Mouse (Mus musculus) liver, embryonic 12.5 days (tissue): Measurements from ENCODE around the gene Prox1. TPM values are rescaled to one million over a fixed set of nuclear protein-coding genes. Genes with fewer than 3 reads are reported as not detected.
A peak's percentile ranks its signal among the peaks of the same experiment; 100 is the strongest.

Experiments
- ATAC-seq: fragments of 200-750 bp; cut with Nextera tagmentation; 2 replicates; pipeline ENCODE4 v1.8.0; 2017; ENCODE audit warnings: moderate number of reproducible peaks, mild to moderate bottlenecking, moderate library complexity
- H3K27ac ChIP-seq: fragments of 300-500 bp; sonication (generic); 2 replicates; pipeline ENCODE4 v1.5.1; 2016; ENCODE audit warnings: mild to moderate bottlenecking
- H3K27me3 ChIP-seq: fragments of 300-500 bp; sonication (generic); replicated peaks from 2 replicates; pipeline ENCODE4 v1.6.1; 2016; ENCODE audit warnings: mild to moderate bottlenecking, moderate library complexity
- H3K36me3 ChIP-seq: fragments of 300-500 bp; sonication (generic); 2 replicates; pipeline ENCODE4 v1.6.1; 2016; ENCODE audit warnings: mild to moderate bottlenecking, moderate library complexity
- H3K4me1 ChIP-seq: fragments of 300-500 bp; sonication (generic); 2 replicates; pipeline ENCODE4 v1.6.1; 2016
- H3K4me2 ChIP-seq: fragments of 300-500 bp; sonication (generic); 2 replicates; pipeline ENCODE4 v1.6.1; 2016; ENCODE audit warnings: mild to moderate bottlenecking, moderate library complexity
- H3K4me3 ChIP-seq: fragments of 300-500 bp; sonication (generic); 2 replicates; pipeline ENCODE4 v1.5.1; 2016; ENCODE audit warnings: mild to moderate bottlenecking, moderate library complexity
- H3K9ac ChIP-seq: fragments of 300-500 bp; sonication (generic); 2 replicates; pipeline ENCODE4 v1.6.1; 2016; ENCODE audit warnings: mild to moderate bottlenecking, moderate library complexity
- H3K9me3 ChIP-seq: fragments of 300-500 bp; sonication (generic); replicated peaks from 2 replicates; pipeline ENCODE4 v1.6.1; 2016; ENCODE audit warnings: mild to moderate bottlenecking, moderate library complexity
- WGBS: fragments of 180-500 bp; shearing (Covaris S2); methylation state at CpG from one replicate; pipeline ENCODE4 v1.1.7; 2016; ENCODE audit not compliant: insufficient replicate concordance; 5-methylcytosine and 5-hydroxymethylcytosine counted together
- polyA plus RNA-seq: library from polyadenylated mRNA; unstranded; fragments of >200 nt; fragmentation: Nextera tagmentation; extraction: Ambion mirVana; gene quantifications from 2 replicates; pipeline ENCODE4 v1.2.1, GENCODE M21; 2016

The Prox1 gene
- polyA plus RNA-seq, 1 experiment from 2014 or later: 7.6 TPM

DNA sequence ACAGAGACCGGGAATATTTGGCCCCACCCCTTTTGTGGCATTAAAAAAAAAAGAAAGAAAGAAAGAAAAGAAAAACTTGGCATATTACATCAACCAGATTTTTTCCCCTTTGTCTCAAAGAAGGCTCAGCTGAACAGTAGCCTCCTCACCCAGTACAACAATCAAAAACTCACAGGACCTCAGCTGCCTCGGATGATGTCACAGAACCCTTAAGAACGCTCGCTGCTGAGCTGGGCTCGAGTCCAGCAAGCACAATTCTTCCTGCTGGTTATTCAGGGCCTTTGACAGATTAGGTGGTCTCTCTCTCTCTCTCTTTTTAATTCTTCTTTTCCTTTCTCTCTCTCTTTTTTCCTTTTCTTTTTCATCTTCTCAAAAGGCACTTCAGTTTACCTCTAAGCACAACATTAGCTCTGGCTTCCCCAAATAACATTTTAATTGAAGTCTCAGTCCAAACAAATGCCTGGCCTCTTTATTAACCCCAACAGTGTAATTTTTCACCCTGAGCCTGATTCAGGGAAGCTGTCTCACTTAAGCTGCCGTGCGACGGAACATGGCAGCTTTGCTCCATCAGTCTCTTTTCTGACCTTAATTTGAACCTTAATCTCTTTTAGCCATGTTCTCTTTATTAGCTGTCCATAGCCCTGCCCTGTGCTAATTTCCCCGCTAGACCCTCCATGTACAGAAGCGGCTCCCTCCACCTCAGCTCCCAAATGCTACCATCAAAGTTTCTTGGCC, 19.9 kb upstream of the Prox1 start:
- H3K36me3 ChIP-seq: no peaks in the 10 kb centered on the region

DNA sequence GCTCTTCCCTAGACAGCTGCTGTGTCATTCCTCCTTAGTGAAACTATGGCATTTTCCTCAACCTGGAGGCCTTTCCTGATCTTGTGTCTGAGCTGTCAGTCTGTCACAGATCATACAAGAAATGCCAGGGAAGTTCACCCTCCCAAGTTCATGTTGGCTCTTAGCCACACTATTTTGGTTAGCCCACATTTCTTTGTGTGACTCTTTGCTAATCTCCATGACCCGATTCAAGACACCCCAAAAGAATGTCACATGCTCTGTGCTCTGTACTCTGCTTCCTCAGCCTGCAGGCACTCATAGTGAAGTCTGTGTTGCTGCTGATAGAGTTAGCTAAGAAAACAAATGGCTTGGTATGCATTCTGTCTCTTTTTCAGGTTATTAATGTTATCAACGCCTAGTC, 18.6 kb upstream of the Prox1 start:
- H3K4me2 ChIP-seq: no peak overlapping the region
- no peaks in the 10 kb centered on the region for H3K27me3 ChIP-seq
- no peak overlapping the region for H3K9ac ChIP-seq
- no peaks in the 10 kb centered on the region for H3K4me1 ChIP-seq
- ATAC-seq: no peak
- 57% methylated on average over 2 of the region's 2 CpGs for WGBS
- H3K4me3 ChIP-seq: no peak overlapping the region
- H3K9me3 ChIP-seq: no peaks in the 10 kb centered on the region
- H3K36me3 ChIP-seq: no peaks in the 10 kb centered on the region
- no peak overlapping the region for H3K27ac ChIP-seq

More for the DNA sequence above, 19.9 kb upstream of the Prox1 start:
- Histone ChIP-seq H3K9ac (no peak overlapping the region), H3K27ac (no peak overlapping the region), H3K4me3 (no peak overlapping the region), H3K27me3 (no peaks in the 10 kb centered on the region), H3K9me3 (no peaks in the 10 kb centered on the region), H3K4me1 (no peaks in the 10 kb centered on the region), H3K4me2 (no peak overlapping the region)
- ATAC-seq: no peak
- whole genome bisulfite sequencing: 65% methylated on average over 10 of the region's 10 CpGs

GRCm38 (mm10) chr1:190186336-190186735, 15.8 kb upstream of the Prox1 start:
- Histone ChIP-seq H3K9me3 (no peaks in the 10 kb centered on the region), H3K9ac (no peak overlapping the region), H3K27me3 (no peaks in the 10 kb centered on the region), H3K4me2 (no peak overlapping the region), H3K36me3 (no peaks in the 10 kb centered on the region), H3K27ac (no peak overlapping the region), H3K4me3 (no peak overlapping the region), H3K4me1 (0 out of 2 replicates have a peak, but pooled peaks cover 3% of the 10 kb centered on the region)
- no peak for ATAC-seq
- WGBS: 62% methylated on average over 4 of the region's 4 CpGs

DNA sequence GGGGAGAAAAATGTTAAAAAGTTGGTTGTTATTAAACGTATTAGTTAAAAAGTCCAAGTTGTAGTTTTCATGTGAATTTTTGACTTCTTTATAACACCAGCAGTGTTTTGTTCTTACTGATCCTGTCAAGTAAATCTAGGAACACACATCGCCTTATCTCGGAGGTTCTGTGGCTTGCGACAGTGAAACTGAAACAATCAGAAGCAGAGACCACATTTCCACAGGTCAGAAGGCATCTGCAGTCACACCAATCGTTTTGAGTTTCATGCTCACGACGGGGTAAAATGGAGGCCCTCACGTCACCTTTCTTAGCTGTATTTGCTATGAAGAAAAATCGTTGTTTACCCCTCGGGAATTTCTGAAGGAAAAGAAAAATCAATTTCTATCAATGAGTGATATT, 14.8 kb upstream of the Prox1 start:
- no peak for ATAC-seq
- H3K27ac ChIP-seq: no peak overlapping the region

GRCm38 (mm10) chr1:190183574-190183973, 13.1 kb upstream of the Prox1 start:
- H3K4me2 ChIP-seq: no peak overlapping the region
- no peak overlapping the region for H3K27ac ChIP-seq
- ATAC-seq: no peak
- H3K36me3 ChIP-seq: no peaks in the 10 kb centered on the region
- H3K9me3 ChIP-seq: no peaks in the 10 kb centered on the region
- H3K27me3 ChIP-seq: peaks cover 4% of the 10 kb centered on the region; the same call in 1 of the 2 replicates
- H3K4me1 ChIP-seq: 0 out of 2 replicates have a peak, but pooled peaks cover 3% of the 10 kb centered on the region
- H3K4me3 ChIP-seq: no peak overlapping the region
- H3K9ac ChIP-seq: no peak overlapping the region
- WGBS: 75% methylated on average over 4 of the region's 4 CpGs

More for the DNA sequence above, 14.8 kb upstream of the Prox1 start:
- Histone ChIP-seq H3K4me1 (0 out of 2 replicates have a peak, but pooled peaks cover 3% of the 10 kb centered on the region), H3K9ac (no peak overlapping the region), H3K4me2 (no peak overlapping the region), H3K4me3 (no peak overlapping the region), H3K27me3 (no peaks in the 10 kb centered on the region; the same call in 1 of the 2 replicates), H3K9me3 (no peaks in the 10 kb centered on the region), H3K36me3 (no peaks in the 10 kb centered on the region)
- 53% methylated on average over 10 of the region's 10 CpGs for WGBS

DNA sequence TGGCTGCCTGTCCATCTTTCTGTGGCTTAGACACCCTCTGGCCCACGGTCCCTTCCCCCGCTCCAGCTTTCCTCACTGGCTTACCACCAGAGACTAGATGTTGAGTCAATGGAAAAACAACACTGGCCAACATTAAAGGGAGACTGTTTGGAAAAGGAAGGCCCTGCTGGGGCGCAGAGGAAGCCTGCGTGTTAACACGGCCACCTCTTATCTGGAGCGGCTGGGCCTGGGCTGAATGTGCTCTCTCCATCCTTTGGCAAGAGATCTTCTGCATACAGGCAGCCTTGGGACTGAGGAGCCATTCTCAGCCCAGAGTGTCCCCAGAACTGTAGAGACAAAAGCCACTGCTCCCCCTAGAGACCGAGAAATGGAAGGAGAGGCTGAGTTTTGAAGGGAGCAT, 11.3 kb upstream of the Prox1 start:
- Histone ChIP-seq H3K4me2 (no peak overlapping the region), H3K9ac (no peak overlapping the region), H3K27ac (0 out of 2 replicates have a peak overlapping the region, but pooled peaks have one; percentile 20), H3K36me3 (no peaks in the 10 kb centered on the region), H3K4me3 (no peak overlapping the region), H3K4me1 (0 out of 2 replicates have a peak, but pooled peaks cover 3% of the 10 kb centered on the region), H3K9me3 (no peaks in the 10 kb centered on the region), H3K27me3 (peaks cover 22% of the 10 kb centered on the region)
- no peak for ATAC-seq
- 38% methylated on average over 7 of the region's 7 CpGs for WGBS

DNA sequence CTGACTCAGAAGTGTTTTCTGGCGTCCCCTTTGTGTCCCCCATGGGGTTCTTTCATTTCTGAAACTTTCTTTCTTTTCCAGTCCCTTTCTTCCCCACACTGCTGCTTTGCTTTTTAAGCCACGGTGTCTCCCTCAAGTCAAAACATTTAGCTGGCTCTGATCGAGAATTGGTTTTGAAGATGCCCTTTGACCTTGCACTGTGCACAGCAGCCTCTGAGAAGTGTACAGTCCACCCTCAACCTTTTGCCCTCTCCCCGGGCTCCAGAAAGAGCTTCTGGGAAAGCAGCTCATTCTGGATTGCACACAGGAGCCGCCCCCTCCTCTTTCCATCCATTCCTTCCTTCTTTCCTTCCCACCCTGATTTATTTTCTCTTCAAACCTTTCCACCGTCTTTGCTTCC, 10.3 kb upstream of the Prox1 start:
- H3K4me3 ChIP-seq: no peak overlapping the region
- no peaks in the 10 kb centered on the region for H3K36me3 ChIP-seq
- H3K4me2 ChIP-seq: no peak overlapping the region
- peaks cover 29% of the 10 kb centered on the region for H3K27me3 ChIP-seq
- no peak for ATAC-seq
- peak overlapping the region; percentile 12; the same call in 1 of the 2 replicates for H3K27ac ChIP-seq
- H3K9ac ChIP-seq: no peak overlapping the region
- 0 out of 2 replicates have a peak, but pooled peaks cover 3% of the 10 kb centered on the region for H3K4me1 ChIP-seq
- no peaks in the 10 kb centered on the region for H3K9me3 ChIP-seq
- 57% methylated on average over 6 of the region's 6 CpGs for WGBS

DNA sequence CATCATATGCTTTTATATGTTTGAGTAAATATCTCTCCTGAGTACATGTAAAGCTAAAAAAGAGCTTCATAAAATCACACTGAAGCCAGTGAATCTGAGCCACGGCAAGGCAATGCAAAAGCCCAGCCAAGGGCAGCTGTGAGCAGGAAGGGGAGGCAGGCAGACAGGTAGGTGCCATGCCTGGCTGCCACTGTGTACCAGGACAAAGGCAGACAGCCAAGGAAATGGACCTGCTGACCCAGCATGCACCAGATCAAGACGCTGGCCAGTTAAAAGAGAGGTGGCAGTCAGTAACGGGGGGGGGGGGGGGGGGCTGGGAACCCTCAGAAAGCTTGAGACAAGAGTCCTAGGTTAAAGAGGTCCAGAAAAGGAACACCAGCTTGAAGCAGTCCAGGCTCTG, 6.4 kb upstream of the Prox1 start:
- 31% methylated on average over 2 of the region's 3 CpGs for WGBS

DNA sequence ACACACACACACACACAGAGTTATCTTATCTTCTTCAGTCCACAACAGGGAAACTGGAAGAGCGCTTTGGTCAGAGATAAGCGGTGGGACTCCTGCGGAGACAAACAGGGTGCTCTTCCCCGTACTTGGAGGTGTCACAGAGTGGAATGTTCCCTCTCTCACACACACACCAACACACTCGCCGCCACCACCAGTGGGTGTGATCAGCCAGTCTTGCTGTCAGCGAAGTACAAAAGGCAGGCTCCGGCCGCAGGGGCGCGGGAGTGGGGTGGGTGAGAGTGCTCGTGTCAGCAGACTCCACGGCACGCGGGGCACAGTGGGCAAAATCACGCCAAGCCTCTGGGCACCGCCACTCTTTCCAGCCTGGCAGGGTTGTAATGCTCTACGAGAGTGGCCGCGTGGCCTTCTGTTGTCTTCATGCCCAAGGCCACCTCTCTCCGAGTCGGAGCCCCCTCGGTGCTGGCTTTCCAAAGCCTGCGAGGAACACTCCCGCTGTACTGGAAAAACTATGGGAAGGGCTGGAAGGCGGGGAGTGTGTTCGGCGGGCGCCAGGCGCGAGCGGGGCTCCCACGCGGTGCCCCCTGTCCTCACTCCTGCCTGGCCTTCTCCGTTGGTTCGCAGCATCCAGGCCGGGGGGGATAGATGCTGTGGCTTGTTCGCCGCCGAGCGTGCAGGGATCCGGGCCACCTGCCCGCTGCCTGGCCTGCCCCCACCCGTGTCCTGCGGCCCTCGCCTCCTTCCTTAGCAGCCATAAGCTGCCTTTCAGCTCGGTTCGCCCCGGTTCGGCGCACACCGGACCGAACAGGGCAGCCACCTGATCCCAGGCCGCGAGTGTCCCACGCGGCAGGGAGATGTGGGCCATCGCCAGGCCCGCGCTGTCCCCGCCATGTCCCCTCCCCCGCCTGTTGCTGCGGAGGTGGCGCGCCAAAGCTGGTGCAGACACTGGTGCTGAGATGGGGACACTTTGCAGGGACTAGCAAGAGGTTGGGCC, 4.5 kb upstream of the Prox1 start:
- H3K27ac ChIP-seq: peak overlapping the region; percentile 72
- H3K9me3 ChIP-seq: no peaks in the 10 kb centered on the region
- H3K27me3 ChIP-seq: peaks cover 88% of the 10 kb centered on the region
- peaks cover 33% of the 10 kb centered on the region for H3K4me1 ChIP-seq
- peak overlapping the region; percentile 35; the same call in 1 of the 2 replicates for H3K9ac ChIP-seq
- WGBS: 2% methylated on average over 65 of the region's 65 CpGs
- 0 out of 2 replicates have a peak, but pooled peaks have one; percentile 31 for ATAC-seq
- H3K4me3 ChIP-seq: peak overlapping the region; percentile 37
- no peaks in the 10 kb centered on the region for H3K36me3 ChIP-seq
- H3K4me2 ChIP-seq: peak overlapping the region; percentile 73

More for the DNA sequence above, 6.4 kb upstream of the Prox1 start:
- Histone ChIP-seq H3K4me3 (no peak overlapping the region), H3K27ac (0 out of 2 replicates have a peak overlapping the region, but pooled peaks have one; percentile 20), H3K9me3 (no peaks in the 10 kb centered on the region), H3K36me3 (no peaks in the 10 kb centered on the region), H3K4me2 (no peak overlapping the region), H3K4me1 (peaks cover 36% of the 10 kb centered on the region), H3K9ac (no peak overlapping the region), H3K27me3 (peaks cover 68% of the 10 kb centered on the region)
- no peak for ATAC-seq

GRCm38 (mm10) chr1:190174231-190174630, 3.7 kb upstream of the Prox1 start:
- peak overlapping the region; percentile 73 for H3K4me2 ChIP-seq
- no peaks in the 10 kb centered on the region for H3K9me3 ChIP-seq
- peaks cover 95% of the 10 kb centered on the region for H3K27me3 ChIP-seq
- H3K4me3 ChIP-seq: peak overlapping the region; percentile 37
- H3K4me1 ChIP-seq: peaks cover 40% of the 10 kb centered on the region
- no peak for ATAC-seq
- under 1% methylated on average over 13 of the region's 13 CpGs for WGBS
- peak overlapping the region; percentile 72; the same call in 1 of the 2 replicates for H3K27ac ChIP-seq
- H3K36me3 ChIP-seq: no peaks in the 10 kb centered on the region
- H3K9ac ChIP-seq: no peak overlapping the region

DNA sequence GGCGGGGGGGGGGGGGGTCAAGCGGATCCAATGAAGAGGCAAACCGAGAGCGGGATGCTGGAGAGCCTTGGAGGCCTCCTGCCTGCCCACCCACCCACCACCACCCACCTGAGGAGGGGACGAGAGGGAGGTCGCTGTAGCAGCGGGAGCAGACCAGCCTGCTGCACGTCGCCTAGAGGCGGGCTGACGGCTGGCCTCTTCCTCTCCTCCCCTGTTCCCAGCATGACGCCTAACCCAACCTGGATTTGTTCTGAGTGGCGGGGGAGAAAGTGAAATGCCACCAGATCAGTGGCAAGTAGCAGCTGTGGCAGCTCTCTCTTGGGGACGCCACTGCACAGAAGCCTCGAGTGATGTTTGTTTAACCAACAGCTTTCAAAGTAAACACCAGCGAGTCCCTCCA, 3.1 kb upstream of the Prox1 start:
- WGBS: under 1% methylated on average over 15 of the region's 16 CpGs
- no peak overlapping the region for H3K4me3 ChIP-seq
- H3K27me3 ChIP-seq: peaks cover 98% of the 10 kb centered on the region
- no peaks in the 10 kb centered on the region for H3K9me3 ChIP-seq
- H3K36me3 ChIP-seq: no peaks in the 10 kb centered on the region
- H3K4me1 ChIP-seq: peaks cover 46% of the 10 kb centered on the region
- H3K27ac ChIP-seq: peak overlapping the region; percentile 62
- no peak overlapping the region for H3K9ac ChIP-seq
- H3K4me2 ChIP-seq: peak overlapping the region; percentile 73
- ATAC-seq: no peak
